Mouse (Mus musculus) gastrocnemius, adult 2 months (tissue): Measurements from ENCODE around the gene Plet1. TPM values are rescaled to one million over a fixed set of nuclear protein-coding genes. Genes with fewer than 3 reads are reported as not detected.

Source experiments
- DNase-seq: peaks from one replicate; pipeline ENCODE4 v3.0.0; 2022
- H3K27ac ChIP-seq: fragments of 200-600 bp; 2 replicates; pipeline ENCODE4 v1.8.1; 2022; ENCODE audit warnings: mild to moderate bottlenecking
- H3K4me3 ChIP-seq: fragments of 200-600 bp; 2 replicates; pipeline ENCODE4 v1.8.1; 2022; ENCODE audit warnings: mild to moderate bottlenecking, moderate library complexity
- CTCF ChIP-seq: fragments of 200-600 bp; IDR thresholded peaks from 2 replicates; pipeline ENCODE4 v1.8.1; 2022; ENCODE audit warnings: antibody characterized with exemption, mild to moderate bottlenecking, moderate library complexity
- intact Hi-C: fragments of 180-260 bp; cut with DNase I; formaldehyde crosslinking; loops from one replicate; pipeline ENCODE4 v1.15.1; 2025
- total RNA-seq, 2 experiments: library from RNA; stranded (reverse); gene quantifications; 2 replicates each; pipeline ENCODE4 v1.2.3; 2021

The Plet1 gene
- total RNA-seq, 2 experiments from 2014 or later = 0.36 TPM; not detected in 1

DNA sequence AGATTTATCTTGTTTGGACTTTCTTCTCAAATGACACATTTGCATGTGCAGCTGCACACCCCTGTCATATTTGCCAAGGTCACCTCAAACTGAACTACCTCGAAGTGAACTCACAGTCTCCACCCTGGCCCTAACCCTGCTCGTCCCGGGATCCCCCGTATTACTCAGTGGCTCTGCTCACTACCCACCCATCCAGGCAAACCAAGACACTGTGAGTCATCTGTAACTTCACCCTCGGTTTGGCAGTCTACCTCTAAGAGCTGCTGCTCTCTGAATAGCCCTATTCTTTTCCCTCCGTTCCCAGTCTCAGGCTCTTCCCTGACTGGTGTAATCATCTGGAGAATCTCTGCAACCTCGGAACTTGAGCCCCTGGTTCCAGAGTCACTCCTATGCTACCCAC, 17.7 kb upstream of the Plet1 start:
- no peak overlapping the region for H3K27ac ChIP-seq
- no peak for TF ChIP-seq CTCF
- H3K4me3 ChIP-seq = no peak overlapping the region
- DNase-seq = no peak
- intact Hi-C loops = no loop called here

DNA sequence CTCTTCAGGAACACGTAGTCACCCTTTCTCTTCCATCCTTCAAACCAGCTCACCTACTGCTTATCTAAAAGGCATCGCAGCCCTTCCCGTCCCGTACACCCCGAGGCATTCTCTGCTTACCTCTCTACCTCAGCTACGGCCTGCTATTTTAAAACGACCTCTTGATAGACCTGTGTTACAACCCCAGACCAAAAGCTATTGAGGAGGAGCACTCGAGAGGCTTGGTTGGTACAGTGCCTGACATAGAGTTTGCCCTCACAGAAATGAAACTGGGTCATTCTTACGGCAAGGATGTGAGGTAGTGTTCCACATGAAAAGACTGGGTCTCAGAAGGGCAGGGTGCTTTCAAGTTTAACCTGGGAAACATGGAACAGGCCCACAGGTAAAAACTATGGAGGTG, 17.1 kb upstream of the Plet1 start:
- no peak overlapping the region for H3K27ac ChIP-seq
- intact Hi-C loops = no loop called here
- H3K4me3 ChIP-seq = no peak overlapping the region
- DNase-seq = no peak
- TF ChIP-seq CTCF = no peak

DNA sequence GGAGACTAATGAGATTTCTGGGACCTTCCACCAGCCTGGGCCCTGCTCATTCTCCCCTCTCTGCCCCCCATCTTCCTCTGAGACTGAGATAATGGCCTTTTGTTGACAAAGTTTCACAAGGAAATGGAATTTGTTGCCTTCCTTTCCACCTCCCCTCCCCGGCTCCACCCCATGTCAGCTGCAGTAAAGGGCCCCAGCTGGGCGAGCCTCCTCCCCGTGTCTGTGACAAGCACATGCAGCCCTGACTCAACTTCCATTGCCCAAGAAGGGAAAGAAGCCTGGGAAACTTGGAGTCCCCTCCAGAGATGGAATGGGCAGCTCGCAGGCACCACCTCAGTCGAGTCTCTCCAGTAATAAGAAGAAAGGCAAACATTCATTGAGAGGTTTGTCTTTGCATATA, 15.5 kb upstream of the Plet1 start:
- intact Hi-C loops = no loop called here
- peak; percentile 50 for DNase-seq
- Histone ChIP-seq H3K27ac (peak overlapping the region; percentile 8; the same call in 1 of the 2 replicates), H3K4me3 (no peak overlapping the region)
- TF ChIP-seq CTCF = no peak

DNA sequence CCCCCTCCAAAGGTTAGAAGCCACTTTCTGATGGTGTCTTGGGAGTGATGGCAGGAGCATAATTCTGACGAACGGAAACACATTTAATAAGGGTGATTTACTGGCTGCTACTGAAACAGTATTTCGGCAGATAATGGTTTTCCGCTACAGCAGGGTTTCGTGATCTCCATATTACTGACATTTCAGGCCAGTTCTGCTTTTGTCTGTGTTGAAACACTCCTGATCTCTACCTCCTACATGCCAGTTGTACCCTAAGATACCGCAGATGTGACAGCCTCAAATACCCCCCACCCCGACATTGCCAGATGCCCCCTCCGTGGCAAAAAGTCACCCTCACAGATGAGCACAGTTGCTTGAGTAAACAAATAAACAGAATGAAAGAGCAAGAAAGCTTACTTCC, 14.8 kb upstream of the Plet1 start:
- no peak for DNase-seq
- TF ChIP-seq CTCF = no peak
- Histone ChIP-seq H3K27ac (peak overlapping the region; percentile 8; the same call in 1 of the 2 replicates), H3K4me3 (no peak overlapping the region)
- intact Hi-C loops = no loop called here

DNA sequence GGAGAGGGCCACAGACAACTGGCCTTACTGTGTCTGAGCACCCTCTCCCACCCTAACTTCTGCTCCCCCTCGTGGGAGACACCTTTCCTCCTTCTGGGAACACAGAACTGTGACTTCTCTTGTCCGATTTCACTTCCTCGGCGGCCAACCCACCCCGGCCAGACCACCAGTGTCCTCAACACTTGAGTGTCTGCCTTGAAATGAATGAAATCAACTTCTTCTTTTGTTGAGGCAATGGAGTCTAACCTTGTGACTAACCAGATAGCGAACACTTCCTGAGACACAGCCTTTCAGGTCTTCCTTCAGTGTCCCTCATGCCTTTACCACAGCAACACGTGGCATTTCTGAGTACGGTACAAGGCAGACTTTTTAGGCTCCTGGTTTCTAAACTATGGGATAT, 11.6 kb upstream of the Plet1 start:
- H3K27ac ChIP-seq = no peak overlapping the region
- intact Hi-C loops = no loop called here
- DNase-seq = no peak
- H3K4me3 ChIP-seq = no peak overlapping the region
- TF ChIP-seq CTCF = no peak

DNA sequence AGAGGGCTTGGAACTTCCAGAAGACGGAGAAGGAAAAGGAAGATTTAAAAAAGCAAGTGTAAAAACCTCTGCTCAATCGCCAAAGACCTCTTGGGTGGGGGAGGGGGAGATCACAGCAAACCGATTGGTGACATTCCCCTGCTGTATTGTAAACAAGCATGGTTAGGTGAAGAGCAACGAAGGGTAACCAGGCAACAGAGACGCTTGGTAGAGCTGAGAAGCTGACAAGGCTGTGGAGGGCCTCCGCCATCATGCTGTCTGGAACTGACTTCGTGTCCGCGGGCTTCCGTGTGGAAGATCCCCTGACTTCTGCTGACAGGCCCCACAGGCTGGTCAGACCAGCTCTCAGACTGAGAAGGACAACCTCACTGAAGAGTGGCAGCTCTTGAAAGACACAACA, 8.8 kb upstream of the Plet1 start:
- intact Hi-C loops = no loop called here
- H3K4me3 ChIP-seq = no peak overlapping the region
- TF ChIP-seq CTCF = no peak
- DNase-seq = no peak
- no peak overlapping the region for H3K27ac ChIP-seq

DNA sequence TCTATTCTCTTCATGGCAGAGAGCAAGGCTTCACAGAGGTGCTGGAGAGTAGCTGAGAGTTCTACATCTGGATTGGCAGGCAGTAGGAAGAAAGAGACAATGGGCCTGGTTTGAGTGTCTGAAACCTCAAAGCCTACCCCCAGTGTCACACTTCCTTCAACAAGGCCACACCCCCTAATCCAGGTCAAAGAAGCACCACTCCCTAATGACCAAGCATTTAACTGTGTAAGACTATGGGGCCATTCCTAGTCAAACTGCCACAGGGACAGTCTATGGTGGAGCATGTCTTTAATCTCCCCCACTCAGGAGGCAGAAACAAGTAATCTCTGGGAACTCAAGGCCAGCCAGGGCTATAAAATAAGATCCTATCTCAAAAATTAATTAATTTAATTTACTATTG, 3.5 kb upstream of the Plet1 start:
- H3K27ac ChIP-seq = no peak overlapping the region
- H3K4me3 ChIP-seq = no peak overlapping the region
- no peak for TF ChIP-seq CTCF
- intact Hi-C loops = no loop called here
- DNase-seq = no peak

DNA sequence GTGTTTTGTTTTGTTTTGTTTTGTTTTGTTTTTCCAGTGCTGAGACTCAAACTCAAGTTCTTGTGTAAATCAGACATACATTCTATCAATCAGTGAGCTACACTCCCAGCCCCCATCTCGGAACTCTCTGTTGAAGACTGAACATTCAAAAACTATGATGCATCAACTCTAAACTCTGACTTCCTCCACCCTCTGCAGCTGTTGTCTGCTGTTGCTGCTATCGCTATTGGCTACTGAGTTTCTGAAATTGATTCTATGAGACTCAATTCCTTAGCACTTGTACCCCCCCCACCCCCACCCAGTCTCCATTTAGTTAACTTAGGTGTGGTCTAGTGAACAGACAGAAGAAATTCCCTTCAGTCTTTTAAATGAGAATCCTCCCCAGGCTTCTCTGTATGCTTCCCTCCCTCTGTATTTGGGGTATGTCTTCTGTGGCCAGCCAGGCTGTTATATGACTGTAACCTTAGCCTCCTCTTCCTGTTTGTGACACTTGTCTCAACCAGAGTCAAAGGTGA, 2.7 kb upstream of the Plet1 start:
- intact Hi-C loops = no loop called here
- no peak for TF ChIP-seq CTCF

DNA sequence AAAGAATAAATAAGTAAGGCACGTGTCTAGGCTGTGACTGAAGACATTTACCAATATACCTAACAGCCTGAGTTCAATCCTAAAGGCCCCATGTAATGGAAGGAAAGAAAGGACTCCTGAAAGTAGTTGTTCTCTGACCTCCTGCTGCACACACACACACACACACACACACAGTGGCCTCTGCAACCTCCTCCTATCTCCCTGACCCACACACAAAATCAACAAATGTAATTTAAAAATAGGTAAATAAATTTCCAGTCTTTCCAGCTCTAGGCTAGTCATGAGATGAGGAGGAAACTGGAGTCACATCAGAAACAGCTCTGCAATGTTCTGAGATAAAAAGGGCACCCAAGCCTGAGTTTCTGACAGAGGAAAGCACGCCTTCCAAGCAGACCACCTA, 548 bp upstream of the Plet1 start:
- Histone ChIP-seq H3K27ac (no peak overlapping the region), H3K4me3 (no peak overlapping the region)
- no peak for TF ChIP-seq CTCF
- intact Hi-C loops = no loop called here
- DNase-seq = no peak

More for the DNA sequence above, 2.7 kb upstream of the Plet1 start:
- Histone ChIP-seq H3K27ac (no peak overlapping the region), H3K4me3 (no peak overlapping the region)
- no peak for DNase-seq

DNA sequence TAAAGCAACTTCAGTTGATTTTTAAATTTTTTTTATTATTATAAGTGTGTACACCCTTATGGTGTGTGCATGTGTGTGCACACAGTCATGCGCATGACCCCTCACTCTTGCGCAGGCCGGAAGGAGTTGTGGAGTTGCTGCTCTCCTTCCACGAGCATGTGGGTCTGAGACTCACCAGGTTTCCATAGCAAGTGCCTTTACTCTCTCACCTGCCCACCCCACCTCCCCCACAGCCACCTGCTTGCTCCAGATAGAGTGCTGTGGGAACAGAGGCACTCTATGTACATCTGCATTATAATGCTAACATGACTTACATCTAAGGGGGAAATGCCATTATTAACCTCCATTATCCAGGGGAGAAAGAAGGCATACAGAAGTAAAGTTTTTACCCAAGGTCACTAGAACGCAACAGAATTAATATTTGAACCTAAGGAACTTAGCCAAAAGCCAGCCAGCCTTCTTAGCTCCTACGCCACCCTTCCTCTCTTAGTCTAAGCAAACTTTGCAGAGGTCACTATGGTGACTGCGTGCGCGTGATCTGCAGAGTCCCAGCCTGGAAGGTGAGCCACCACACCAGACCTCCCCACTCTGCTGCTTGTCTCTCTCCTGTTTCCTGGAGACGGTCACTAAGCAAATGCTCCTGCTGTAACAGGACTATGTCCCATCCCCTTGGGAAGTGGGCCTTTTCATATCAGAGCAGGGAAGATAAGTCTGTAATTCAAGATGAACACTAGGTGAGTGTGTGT, 1.3 kb downstream of the Plet1 start:
- no peak for TF ChIP-seq CTCF
- no peak overlapping the region for H3K27ac ChIP-seq
- intact Hi-C loops = no loop called here
- DNase-seq = no peak
- H3K4me3 ChIP-seq = no peak overlapping the region

DNA sequence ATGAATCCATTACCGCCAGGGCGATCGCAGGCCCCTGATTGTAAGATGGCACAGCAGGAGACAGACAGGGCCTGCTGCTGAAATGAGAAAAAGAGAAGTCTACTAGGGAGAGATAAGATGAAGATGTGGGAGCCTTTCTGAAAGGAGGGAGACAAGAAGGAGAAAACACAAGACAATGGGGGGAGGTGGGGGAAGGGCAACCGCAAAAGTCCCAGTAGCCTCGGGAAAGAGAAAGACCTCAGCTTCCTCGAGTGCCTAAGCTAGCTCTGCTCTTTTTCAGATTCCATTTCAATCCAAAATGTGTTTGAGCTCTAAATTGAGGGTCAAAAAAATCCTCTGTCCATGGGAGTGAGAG, 1.8 kb downstream of the Plet1 start:
- no peak for TF ChIP-seq CTCF
- Histone ChIP-seq H3K27ac (no peak overlapping the region), H3K4me3 (no peak overlapping the region)
- DNase-seq = no peak
- intact Hi-C loops = no loop called here

DNA sequence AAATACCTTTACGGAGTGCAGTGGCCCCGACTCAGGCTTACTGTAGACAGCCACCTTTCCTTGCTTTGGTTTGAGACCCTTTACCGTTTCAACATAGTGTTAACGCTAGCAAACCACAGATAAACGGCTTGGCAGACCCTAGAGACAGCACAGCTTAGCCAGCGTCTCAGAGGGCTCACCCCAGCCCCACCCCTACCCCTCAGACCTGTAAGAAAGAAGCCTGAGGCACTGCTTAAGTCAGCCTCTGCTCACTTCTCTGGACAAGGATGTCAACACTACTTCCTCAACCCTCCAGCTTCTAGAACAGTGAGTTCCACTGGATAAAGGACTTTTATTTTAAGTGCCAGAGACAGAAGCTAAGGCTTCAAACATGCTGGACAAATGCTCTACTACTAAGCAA, 2.2 kb downstream of the Plet1 start:
- Histone ChIP-seq H3K27ac (no peak overlapping the region), H3K4me3 (no peak overlapping the region)
- intact Hi-C loops = no loop called here
- DNase-seq = no peak
- TF ChIP-seq CTCF = no peak

DNA sequence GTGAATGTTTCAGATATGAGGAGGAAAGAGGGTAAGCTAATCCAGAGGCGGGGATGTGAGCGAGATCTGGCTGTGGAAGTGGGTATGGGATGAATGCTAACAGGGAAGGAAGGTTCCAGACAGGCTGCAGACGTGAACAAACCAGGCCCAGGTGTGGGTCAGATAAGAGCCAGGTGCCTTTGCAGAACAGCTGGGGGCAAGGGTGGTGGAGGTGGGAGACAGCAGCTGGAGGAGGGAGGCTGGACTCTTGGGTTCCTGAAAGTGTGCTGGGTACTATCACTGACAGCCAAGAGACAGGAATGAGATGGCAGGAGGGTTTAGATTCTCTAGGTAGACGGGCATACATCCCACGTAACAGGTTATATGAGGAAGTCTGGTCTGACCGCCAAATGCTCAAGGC, 2.8 kb downstream of the Plet1 start:
- TF ChIP-seq CTCF = no peak
- Histone ChIP-seq H3K4me3 (no peak overlapping the region), H3K27ac (no peak overlapping the region)
- intact Hi-C loops = no loop called here
- DNase-seq = no peak

DNA sequence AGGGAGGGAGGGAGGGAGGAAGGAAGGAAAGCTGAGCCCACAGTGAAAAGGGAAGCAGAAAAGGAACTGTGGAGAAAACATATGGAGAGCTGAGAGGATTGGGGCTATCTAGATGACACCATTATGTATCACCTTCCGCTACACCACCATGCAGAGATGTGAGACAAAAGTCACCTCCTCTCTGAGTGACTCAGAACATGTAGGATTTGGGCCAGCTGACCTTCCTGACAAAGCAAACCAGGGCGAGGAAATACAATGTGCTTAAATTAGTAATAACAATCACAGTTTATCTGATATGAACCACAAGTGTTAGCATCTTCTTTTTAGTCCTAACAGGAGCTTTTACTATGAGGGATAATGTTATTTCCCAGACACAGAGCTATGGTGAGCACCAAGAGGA, 3.2 kb downstream of the Plet1 start:
- intact Hi-C loops = no loop called here
- no peak for TF ChIP-seq CTCF

More for the DNA sequence above, 3.2 kb downstream of the Plet1 start:
- Histone ChIP-seq H3K4me3 (no peak overlapping the region), H3K27ac (no peak overlapping the region)
- no peak for DNase-seq
